Mouse (Mus musculus): ENCODE measurements around the gene Jmjd8. TPM values are rescaled to one million over a fixed set of nuclear protein-coding genes. Genes with fewer than 3 reads are reported as not detected.
A peak's percentile ranks its signal among the peaks of the same experiment; 100 is the strongest.

Jmjd8 gene
- polyA plus RNA-seq, 1 experiment from 2014 or later: 69.5 TPM

- peaks cover 44% of the 10 kb centered on the region for H3K4me1 ChIP-seq
- ATAC-seq (ENCODE audit: low FRiP score): no peak
- H3K4me2 ChIP-seq: peak overlapping the region; percentile 80
- no peak overlapping the region for H3K9ac ChIP-seq
- 0 out of 2 replicates have a peak overlapping the region, but pooled peaks have one; percentile 85 for H3K4me3 ChIP-seq (replicated peaks)
- H3K36me3 ChIP-seq (replicated peaks): no peaks in the 10 kb centered on the region
- 81% methylated on average over 4 of the region's 4 CpGs for WGBS
- no peaks in the 10 kb centered on the region for H3K9me3 ChIP-seq
- peaks cover 20% of the 10 kb centered on the region for H3K27me3 ChIP-seq
- H3K27ac ChIP-seq: no peak overlapping the region
Observed at GRCm38 (mm10) chr17:25810890-25811289, 17.8 kb upstream of the Jmjd8 start.

DNA sequence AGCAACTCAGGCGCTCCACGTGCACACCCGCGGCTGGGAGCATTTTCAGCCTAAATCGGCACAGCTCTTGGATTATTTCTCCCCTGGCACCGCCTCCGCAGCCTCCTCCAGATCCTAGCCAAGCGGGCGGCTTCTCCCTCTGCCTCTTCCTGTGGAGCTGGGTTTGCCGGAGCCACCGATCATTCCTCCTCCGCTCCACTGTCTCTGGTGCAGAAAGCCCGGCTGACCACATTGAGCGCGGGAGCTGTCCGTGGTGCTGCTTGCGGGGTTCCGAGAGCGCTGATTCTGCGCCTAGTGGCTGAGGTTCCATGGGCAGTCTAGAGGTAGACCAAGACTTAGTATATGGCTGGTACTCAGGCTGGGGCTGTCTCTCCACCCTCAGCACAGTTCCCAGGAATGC, 15.2 kb upstream of the Jmjd8 start:
- Histone ChIP-seq H3K9me3 (no peaks in the 10 kb centered on the region), H3K27me3 (peaks cover 35% of the 10 kb centered on the region), H3K4me2 (peak overlapping the region; percentile 13; the same call in 1 of the 2 replicates), H3K4me3 (replicated peaks) (0 out of 2 replicates have a peak overlapping the region, but pooled peaks have one; percentile 3), H3K36me3 (replicated peaks) (peaks cover 22% of the 10 kb centered on the region), H3K27ac (no peak overlapping the region), H3K9ac (0 out of 2 replicates have a peak overlapping the region, but pooled peaks have one; percentile 21), H3K4me1 (peaks cover 37% of the 10 kb centered on the region)
- WGBS: 4% methylated on average over 20 of the region's 20 CpGs
- no peak for ATAC-seq (ENCODE audit: low FRiP score)

GRCm38 (mm10) chr17:25817662-25818061, 11.0 kb upstream of the Jmjd8 start:
- WGBS: 87% methylated on average over 11 of the region's 11 CpGs
- Histone ChIP-seq H3K4me2 (no peak overlapping the region), H3K4me3 (replicated peaks) (no peak overlapping the region), H3K27ac (no peak overlapping the region), H3K27me3 (peaks cover 46% of the 10 kb centered on the region), H3K9me3 (no peaks in the 10 kb centered on the region), H3K9ac (no peak overlapping the region), H3K4me1 (peaks cover 19% of the 10 kb centered on the region), H3K36me3 (replicated peaks) (peaks cover 26% of the 10 kb centered on the region)
- no peak for ATAC-seq (ENCODE audit: low FRiP score)

DNA sequence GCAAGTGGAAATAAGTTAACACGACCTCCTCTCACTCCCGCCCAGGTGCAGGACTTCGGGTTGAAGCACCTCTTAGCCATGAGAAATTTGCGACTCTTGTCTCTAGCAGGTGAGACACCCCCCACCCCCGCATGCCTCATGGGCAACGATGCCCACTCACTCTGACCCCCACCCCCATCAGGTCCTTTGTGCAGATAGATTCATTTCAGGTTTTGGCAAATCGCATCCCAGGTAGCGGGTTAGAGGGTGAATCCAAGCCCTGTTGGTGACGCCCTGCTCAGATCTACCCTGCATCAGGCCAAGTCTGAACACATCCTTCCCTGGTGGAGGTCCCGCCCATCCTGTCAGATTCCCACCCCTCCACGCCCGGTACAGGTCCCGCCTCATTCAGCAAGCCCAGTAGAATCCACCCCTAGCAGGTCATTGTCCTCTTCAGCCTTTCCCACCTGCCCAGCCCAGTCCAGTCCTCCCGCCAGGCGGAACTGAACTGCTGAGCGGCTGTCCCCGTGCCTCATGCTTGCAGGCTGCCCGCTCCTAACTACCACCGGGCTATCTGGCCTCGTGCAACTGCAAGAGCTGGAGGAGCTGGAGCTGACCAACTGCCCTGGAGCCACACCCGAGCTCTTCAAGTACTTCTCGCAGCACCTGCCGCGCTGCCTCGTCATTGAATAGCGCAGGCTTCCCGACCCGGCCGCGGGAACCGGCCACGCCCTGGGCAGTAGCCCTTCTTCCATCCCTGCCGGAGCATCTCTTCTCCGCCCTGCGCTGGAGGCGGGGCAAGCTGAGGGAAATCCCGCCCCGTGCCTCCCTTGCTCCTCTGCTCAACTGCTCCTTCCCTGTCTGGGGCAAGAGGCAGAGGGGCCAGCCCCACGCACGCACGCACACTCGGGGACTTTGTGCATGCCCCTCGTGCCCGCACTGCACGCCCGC, 9.6 kb upstream of the Jmjd8 start:
- peaks cover 42% of the 10 kb centered on the region for H3K27me3 ChIP-seq
- no peak overlapping the region for H3K27ac ChIP-seq
- H3K4me3 ChIP-seq (replicated peaks): peak overlapping the region; percentile 21
- 8% methylated on average over 46 of the region's 46 CpGs for WGBS
- no peak overlapping the region for H3K9ac ChIP-seq
- no peak for ATAC-seq (ENCODE audit: low FRiP score)
- H3K4me2 ChIP-seq: peak overlapping the region; percentile 38
- peaks cover 18% of the 10 kb centered on the region for H3K4me1 ChIP-seq
- H3K9me3 ChIP-seq: no peaks in the 10 kb centered on the region
- H3K36me3 ChIP-seq (replicated peaks): peaks cover 26% of the 10 kb centered on the region

DNA sequence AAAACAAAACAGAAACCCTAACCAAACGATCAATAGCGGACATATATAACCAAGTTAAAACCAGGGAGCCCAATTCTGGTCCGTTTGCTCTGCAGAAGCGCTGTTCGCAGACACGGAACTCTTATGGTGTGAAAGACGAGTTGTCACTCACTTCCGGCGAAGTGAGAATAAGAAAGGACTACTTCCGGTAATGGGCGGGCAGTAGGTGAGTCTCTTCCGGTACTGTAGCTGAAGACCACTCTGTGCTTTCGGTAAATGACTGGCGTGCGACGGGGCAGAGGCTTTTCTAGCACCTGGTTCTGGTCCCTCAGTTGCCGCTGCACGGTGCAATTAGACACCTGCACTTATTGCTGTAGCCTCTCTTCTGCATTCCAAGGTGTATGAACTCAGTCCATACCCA, 5.2 kb upstream of the Jmjd8 start, which contains the start of gene Wdr24:
Wdr24 (plus strand) TSS at position 176 of the 400 bp plus-strand sequence.
- Histone ChIP-seq H3K4me1 (peaks cover 55% of the 10 kb centered on the region), H3K4me2 (peak within 1 kb of the TSS; percentile 95), H3K27me3 (peaks cover 27% of the 10 kb centered on the region), H3K27ac (peak within 1 kb of the TSS; percentile 73; the same call in 1 of the 2 replicates), H3K4me3 (replicated peaks) (peak within 1 kb of the TSS; percentile 61), H3K9me3 (no peaks in the 10 kb centered on the region), H3K36me3 (replicated peaks) (peaks cover 28% of the 10 kb centered on the region), H3K9ac (peak within 1 kb of the TSS; percentile 76)
- under 1% methylated on average over 18 of the region's 18 CpGs for WGBS
- peak; percentile 71; the same call in 1 of the 2 replicates for ATAC-seq (ENCODE audit: low FRiP score)

DNA sequence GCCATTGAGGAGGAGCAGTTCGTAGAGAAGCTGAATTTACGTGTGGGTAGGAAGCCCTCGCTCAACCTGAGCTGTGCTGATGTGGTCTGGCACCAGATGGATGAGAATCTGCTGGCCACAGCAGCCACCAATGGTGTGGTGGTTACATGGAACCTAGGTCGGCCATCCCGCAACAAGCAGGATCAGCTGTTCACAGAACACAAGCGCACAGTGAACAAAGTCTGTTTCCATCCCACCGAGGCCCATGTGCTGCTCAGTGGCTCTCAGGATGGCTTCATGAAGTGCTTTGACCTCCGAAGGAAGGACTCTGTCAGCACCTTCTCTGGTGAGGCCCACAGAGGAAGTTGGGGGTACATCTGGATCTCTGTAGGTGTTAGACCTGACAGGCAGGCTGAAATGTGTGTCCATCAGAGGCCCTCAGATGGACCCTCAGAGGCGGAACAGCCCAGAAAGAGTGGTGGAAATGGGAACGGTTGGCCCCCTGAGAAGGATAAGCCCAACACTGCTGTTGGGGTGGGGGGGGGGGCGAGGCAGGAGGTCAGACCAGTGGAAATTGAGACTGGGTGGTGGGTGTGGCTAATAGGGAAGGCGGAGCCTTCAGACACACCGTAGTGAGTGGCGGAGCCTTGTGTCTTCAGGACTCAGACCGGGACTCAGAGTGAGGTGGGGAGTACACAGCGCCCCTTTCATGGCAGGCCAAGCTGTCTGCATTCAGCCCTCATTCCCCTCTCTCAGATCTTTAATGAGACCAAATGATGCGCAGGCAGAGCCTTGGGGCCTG, 4.1 kb upstream of the Jmjd8 start:
- Histone ChIP-seq H3K4me3 (replicated peaks) (peak overlapping the region; percentile 61), H3K4me1 (peaks cover 55% of the 10 kb centered on the region), H3K27ac (no peak overlapping the region), H3K27me3 (peaks cover 16% of the 10 kb centered on the region), H3K4me2 (peak overlapping the region; percentile 95), H3K36me3 (replicated peaks) (peaks cover 26% of the 10 kb centered on the region), H3K9ac (peak overlapping the region; percentile 76), H3K9me3 (no peaks in the 10 kb centered on the region)
- WGBS: 78% methylated on average over 17 of the region's 17 CpGs
- no peak for ATAC-seq (ENCODE audit: low FRiP score)

- Histone ChIP-seq H3K36me3 (replicated peaks) (peaks cover 31% of the 10 kb centered on the region), H3K27me3 (peaks cover 8% of the 10 kb centered on the region), H3K9ac (no peak overlapping the region), H3K27ac (no peak overlapping the region), H3K9me3 (no peaks in the 10 kb centered on the region), H3K4me1 (peaks cover 61% of the 10 kb centered on the region), H3K4me2 (peak overlapping the region; percentile 95; the same call in 1 of the 2 replicates), H3K4me3 (replicated peaks) (0 out of 2 replicates have a peak overlapping the region, but pooled peaks have one; percentile 4)
- no peak for ATAC-seq (ENCODE audit: low FRiP score)
- 93% methylated on average over 6 of the region's 6 CpGs for WGBS
Observed at GRCm38 (mm10) chr17:25825311-25825710, 3.4 kb upstream of the Jmjd8 start.

DNA sequence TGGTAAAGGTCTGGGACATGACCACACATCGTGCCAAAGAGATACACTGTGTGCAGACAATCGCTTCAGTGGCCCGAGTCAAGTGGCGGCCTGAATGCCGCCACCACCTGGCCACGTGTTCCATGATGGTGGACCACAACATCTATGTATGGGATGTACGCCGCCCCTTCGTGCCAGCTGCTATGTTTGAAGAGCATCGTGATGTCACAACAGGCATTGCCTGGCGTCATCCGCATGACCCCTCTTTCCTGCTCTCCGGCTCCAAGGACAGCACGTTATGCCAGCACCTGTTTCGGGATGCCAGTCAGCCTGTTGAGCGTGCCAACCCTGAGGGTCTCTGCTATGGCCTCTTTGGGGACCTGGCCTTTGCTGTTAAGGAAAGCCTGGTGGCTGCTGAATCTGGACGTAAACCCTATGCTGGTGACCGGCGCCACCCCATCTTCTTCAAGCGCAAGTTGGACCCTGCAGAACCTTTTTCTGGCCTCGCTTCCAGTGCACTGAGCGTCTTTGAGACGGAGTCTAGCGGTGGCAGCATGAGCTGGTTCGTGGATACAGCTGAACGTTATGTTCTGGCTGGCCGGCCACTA, 2.6 kb upstream of the Jmjd8 start:
- H3K27ac ChIP-seq: no peak overlapping the region
- no peak for ATAC-seq (ENCODE audit: low FRiP score)
- H3K36me3 ChIP-seq (replicated peaks): peaks cover 38% of the 10 kb centered on the region
- no peak overlapping the region for H3K4me3 ChIP-seq (replicated peaks)
- H3K27me3 ChIP-seq: 0 out of 2 replicates have a peak, but pooled peaks cover 3% of the 10 kb centered on the region
- 95% methylated on average over 27 of the region's 27 CpGs for WGBS
- peaks cover 68% of the 10 kb centered on the region for H3K4me1 ChIP-seq
- H3K9me3 ChIP-seq: no peaks in the 10 kb centered on the region
- 0 out of 2 replicates have a peak overlapping the region, but pooled peaks have one; percentile 13 for H3K4me2 ChIP-seq
- H3K9ac ChIP-seq: no peak overlapping the region

GRCm38 (mm10) chr17:25827011-25827410, 1.7 kb upstream of the Jmjd8 start:
- Histone ChIP-seq H3K27me3 (0 out of 2 replicates have a peak, but pooled peaks cover 3% of the 10 kb centered on the region), H3K27ac (no peak overlapping the region), H3K4me2 (no peak overlapping the region), H3K9me3 (no peaks in the 10 kb centered on the region), H3K9ac (no peak overlapping the region), H3K36me3 (replicated peaks) (peaks cover 47% of the 10 kb centered on the region), H3K4me3 (replicated peaks) (no peak overlapping the region), H3K4me1 (peaks cover 78% of the 10 kb centered on the region)
- WGBS: 94% methylated on average over 13 of the region's 13 CpGs
- no peak for ATAC-seq (ENCODE audit: low FRiP score)

DNA sequence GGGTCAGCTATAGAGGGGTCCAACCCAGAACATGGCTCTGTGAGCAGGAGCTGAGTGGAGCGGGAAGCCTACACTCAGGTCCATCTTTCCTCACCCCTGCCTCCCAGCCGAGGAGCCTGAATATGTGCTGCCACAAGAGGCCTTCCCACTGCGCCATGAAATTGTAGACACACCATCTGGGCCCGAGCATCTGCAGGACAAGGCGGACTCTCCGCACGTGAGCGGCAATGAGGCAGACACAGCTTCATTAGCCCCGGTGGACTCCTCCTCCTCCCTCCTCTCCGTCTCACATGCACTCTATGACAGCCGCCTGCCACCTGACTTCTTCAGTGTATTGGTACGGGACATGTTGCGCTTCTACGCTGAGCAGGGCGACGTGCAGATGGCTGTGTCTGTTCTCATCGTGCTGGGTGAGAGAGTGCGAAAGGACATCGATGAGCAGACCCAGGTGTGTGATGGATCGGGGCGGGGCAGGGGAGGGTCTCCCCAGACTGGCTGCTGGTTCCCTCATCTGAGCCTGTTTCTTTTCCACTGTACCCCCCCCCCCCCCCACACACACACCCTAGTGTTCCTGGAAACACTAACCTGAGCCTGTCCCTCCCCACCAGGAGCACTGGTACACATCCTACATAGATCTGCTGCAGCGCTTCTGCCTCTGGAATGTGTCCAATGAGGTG, 983 bp upstream of the Jmjd8 start:
- Histone ChIP-seq H3K9me3 (no peaks in the 10 kb centered on the region), H3K4me1 (peaks cover 80% of the 10 kb centered on the region), H3K4me2 (peak overlapping the region; percentile 79; the same call in 1 of the 2 replicates), H3K9ac (0 out of 2 replicates have a peak overlapping the region, but pooled peaks have one; percentile 85), H3K4me3 (replicated peaks) (no peak overlapping the region; the same call in 1 of the 2 replicates), H3K27ac (no peak overlapping the region), H3K36me3 (replicated peaks) (peaks cover 47% of the 10 kb centered on the region), H3K27me3 (no peaks in the 10 kb centered on the region)
- no peak for ATAC-seq (ENCODE audit: low FRiP score)
- 92% methylated on average over 22 of the region's 22 CpGs for WGBS

- Histone ChIP-seq H3K9ac (peak overlapping the region; percentile 85; the same call in 1 of the 2 replicates), H3K4me1 (peaks cover 77% of the 10 kb centered on the region), H3K9me3 (no peaks in the 10 kb centered on the region), H3K27ac (peak overlapping the region; percentile 93), H3K27me3 (no peaks in the 10 kb centered on the region), H3K4me3 (replicated peaks) (peak overlapping the region; percentile 63), H3K4me2 (peak overlapping the region; percentile 79), H3K36me3 (replicated peaks) (peaks cover 47% of the 10 kb centered on the region)
- WGBS: 83% methylated on average over 8 of the region's 8 CpGs
- no peak for ATAC-seq (ENCODE audit: low FRiP score)
Observed at GRCm38 (mm10) chr17:25828223-25828594, 458 bp upstream of the Jmjd8 start.

Data from forebrain, embryonic 12.5 days (tissue).